Mouse (Mus musculus) limb, embryonic 14.5 days (tissue): ENCODE data around the gene Npl. TPM values are rescaled to one million over a fixed set of nuclear protein-coding genes. Genes with fewer than 3 reads are reported as not detected.
A peak's percentile ranks its signal among the peaks of the same experiment; 100 is the strongest.

Experiments
- ATAC-seq: fragments of 200-750 bp; cut with Nextera tagmentation; 2 replicates; pipeline ENCODE4 v1.8.0; 2017; ENCODE audit warnings: low read depth, moderate number of reproducible peaks, moderate TSS enrichment; ENCODE audit not compliant: low FRiP score
- DNase-seq: peaks from one replicate; pipeline ENCODE4 v3.0.0-alpha.2; 2015; ENCODE audit warnings: low spot score
- H3K27ac ChIP-seq: fragments of 300-500 bp; sonication (generic); replicated peaks from 2 replicates; pipeline ENCODE4 v1.5.1; 2014; ENCODE audit warnings: low read depth, mild to moderate bottlenecking, low read length, moderate library complexity, mixed read lengths
- H3K27me3 ChIP-seq: fragments of 300-500 bp; sonication (generic); 2 replicates; pipeline ENCODE4 v1.6.1; 2014; ENCODE audit warnings: low read length, mixed read lengths; ENCODE audit not compliant: control insufficient read depth, insufficient read depth
- H3K36me3 ChIP-seq: fragments of 300-500 bp; sonication (generic); 2 replicates; pipeline ENCODE4 v1.6.1; 2014; ENCODE audit warnings: mild to moderate bottlenecking, low read length, moderate library complexity, mixed read lengths; ENCODE audit not compliant: control insufficient read depth, insufficient read depth
- H3K4me1 ChIP-seq: fragments of 300-500 bp; sonication (generic); 2 replicates; pipeline ENCODE4 v1.6.1; 2014; ENCODE audit warnings: antibody characterized with exemption, low read length, mixed read lengths; ENCODE audit not compliant: control insufficient read depth, insufficient read depth
- H3K4me2 ChIP-seq: fragments of 300-500 bp; sonication (generic); replicated peaks from 2 replicates; pipeline ENCODE4 v1.6.1; 2014; ENCODE audit warnings: low read depth, mild to moderate bottlenecking, low read length, moderate library complexity; ENCODE audit not compliant: severe bottlenecking
- H3K4me3 ChIP-seq: fragments of 300-500 bp; sonication (generic); replicated peaks from 2 replicates; pipeline ENCODE4 v1.5.1; 2014; ENCODE audit warnings: low read length
- H3K9ac ChIP-seq: fragments of 300-500 bp; sonication (generic); 2 replicates; pipeline ENCODE4 v1.6.1; 2014; ENCODE audit warnings: mild to moderate bottlenecking, low read depth, low read length, moderate library complexity; ENCODE audit not compliant: severe bottlenecking
- H3K9me3 ChIP-seq: fragments of 300-500 bp; sonication (generic); 2 replicates; pipeline ENCODE4 v1.6.1; 2016; ENCODE audit warnings: low read length; ENCODE audit not compliant: control insufficient read depth
- POLR2A ChIP-seq: fragments of 200-500 bp; IDR thresholded peaks from 2 replicates; pipeline ENCODE4 v1.8.0; 2012; ENCODE audit warnings: inconsistent platforms, mild to moderate bottlenecking, moderate library complexity, borderline replicate concordance; ENCODE audit not compliant: insufficient read depth, insufficient read length; ENCODE audit errors: extremely low read depth
- WGBS: fragments of 180-500 bp; shearing (Covaris S2); extraction: QIAGEN DNeasy Blood & Tissue Kit; methylation state at CpG from one replicate; pipeline ENCODE4 v1.1.7; 2014; 5-methylcytosine and 5-hydroxymethylcytosine counted together
- polyA plus RNA-seq, 2 experiments: library from polyadenylated mRNA; depleted of rRNA in 1 of 2; stranded (reverse) in 1 of 2; unstranded in 1 of 2; fragments of >200 nt; fragmentation: Nextera tagmentation in 1 of 2; extraction: Ambion mirVana in 1 of 2; gene quantifications; 2 replicates each; pipeline versions ENCODE4 v1.2.1 to v1.2.3; 2012 to 2014

Gene Npl
- polyA plus RNA-seq, 2 experiments: 7.1 to 12.9 TPM

DNA sequence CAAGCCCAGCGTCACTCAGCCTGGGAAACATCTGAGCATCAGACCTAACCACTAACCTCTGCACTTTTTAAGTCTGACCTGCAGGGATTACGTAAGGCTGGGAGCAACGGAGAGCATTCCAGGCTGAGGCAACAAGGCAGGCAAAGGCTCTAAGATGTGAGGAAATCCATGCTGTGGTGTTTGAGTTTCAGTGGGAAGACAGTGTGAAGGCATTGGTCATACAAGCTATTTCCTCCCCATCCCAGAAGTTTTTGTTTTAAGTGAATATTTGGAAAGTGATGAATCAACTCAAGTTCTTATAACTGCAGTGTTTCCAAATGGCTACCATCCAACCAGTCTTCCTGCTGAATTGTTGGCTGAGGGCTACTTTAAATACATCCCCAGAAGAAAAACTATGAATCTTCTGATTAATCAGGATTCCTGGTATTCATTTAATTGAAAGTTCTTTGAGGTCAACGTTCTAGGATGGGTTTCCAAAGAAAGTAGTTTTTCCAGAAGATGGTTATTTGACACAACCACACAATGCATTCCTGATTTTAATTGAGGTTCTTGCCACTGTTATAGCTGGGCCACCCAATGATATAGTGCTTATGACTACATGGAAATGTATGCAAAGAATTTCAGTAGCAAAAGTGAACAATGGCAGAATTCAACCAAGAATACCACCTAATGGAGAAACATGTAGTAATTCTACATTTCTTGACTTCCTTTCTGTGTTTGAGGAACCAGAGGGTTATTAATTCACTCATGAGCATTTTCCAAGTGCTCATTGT, 22.6 kb upstream of the Npl start:
- Histone ChIP-seq H3K4me2 (no peak overlapping the region), H3K9ac (no peak overlapping the region), H3K27me3 (no peaks in the 10 kb centered on the region), H3K9me3 (no peaks in the 10 kb centered on the region), H3K4me3 (no peak overlapping the region), H3K27ac (no peak overlapping the region), H3K4me1 (no peaks in the 10 kb centered on the region), H3K36me3 (no peaks in the 10 kb centered on the region)
- TF ChIP-seq POLR2A: no peak
- 64% methylated on average over 4 of the region's 4 CpGs for WGBS
- peak; percentile 75 for DNase-seq
- no peak for ATAC-seq

GRCm38 (mm10) chr1:153565701-153566100, 15.9 kb upstream of the Npl start:
- Histone ChIP-seq H3K27ac (no peak overlapping the region), H3K36me3 (no peaks in the 10 kb centered on the region), H3K9me3 (no peaks in the 10 kb centered on the region), H3K4me1 (no peaks in the 10 kb centered on the region), H3K4me2 (no peak overlapping the region), H3K27me3 (no peaks in the 10 kb centered on the region), H3K9ac (no peak overlapping the region), H3K4me3 (no peak overlapping the region)
- 65% methylated on average over 8 of the region's 8 CpGs for WGBS
- no peak for TF ChIP-seq POLR2A
- DNase-seq: no peak
- ATAC-seq: no peak; the same call in 1 of the 2 replicates

DNA sequence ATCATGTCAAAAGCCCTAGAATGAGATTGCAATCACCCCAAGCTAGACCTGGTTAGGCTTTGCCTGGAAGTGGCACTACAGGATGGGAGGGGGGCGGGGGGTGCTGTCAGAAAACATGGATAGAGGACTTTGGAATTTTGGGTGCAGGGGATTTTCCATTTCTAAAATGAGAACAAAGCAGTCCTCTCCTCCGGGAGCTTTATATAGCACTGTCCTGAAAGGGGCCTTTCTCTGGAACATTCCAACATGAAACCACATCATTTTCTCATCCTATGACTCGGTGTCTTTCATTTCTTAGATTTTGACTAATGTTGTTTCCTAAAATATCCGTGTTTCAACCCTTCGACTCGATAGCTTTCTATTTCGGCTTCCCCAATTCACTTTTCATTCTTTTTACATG, 14.9 kb upstream of the Npl start:
- ATAC-seq: no peak
- H3K9me3 ChIP-seq: no peaks in the 10 kb centered on the region
- DNase-seq: no peak
- 79% methylated on average over 7 of the region's 7 CpGs for WGBS
- no peak for TF ChIP-seq POLR2A
- H3K4me3 ChIP-seq: no peak overlapping the region
- H3K27me3 ChIP-seq: no peaks in the 10 kb centered on the region
- H3K27ac ChIP-seq: no peak overlapping the region
- no peaks in the 10 kb centered on the region for H3K4me1 ChIP-seq
- H3K9ac ChIP-seq: no peak overlapping the region
- H3K36me3 ChIP-seq: no peaks in the 10 kb centered on the region
- no peak overlapping the region for H3K4me2 ChIP-seq

DNA sequence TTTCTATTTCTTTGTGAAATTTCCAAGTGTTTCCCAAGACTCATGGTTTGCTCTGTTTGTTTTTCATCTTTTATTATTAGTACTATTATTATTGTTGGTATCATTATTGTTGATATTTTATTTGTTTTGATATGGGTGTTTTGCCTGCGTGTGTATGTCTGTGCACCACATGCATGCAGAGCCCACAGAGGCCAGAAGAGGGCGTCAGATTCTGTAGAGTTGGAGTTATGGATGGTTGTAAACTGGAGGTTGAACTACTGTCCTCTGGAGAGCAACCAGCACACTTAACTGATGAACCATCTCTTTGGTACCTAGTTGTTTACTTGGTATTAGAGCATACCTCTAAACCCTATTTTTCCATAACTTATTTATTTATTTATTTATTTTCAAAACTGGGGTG, 13.8 kb upstream of the Npl start:
- Histone ChIP-seq H3K9ac (no peak overlapping the region), H3K4me1 (no peaks in the 10 kb centered on the region), H3K27me3 (no peaks in the 10 kb centered on the region), H3K4me2 (no peak overlapping the region), H3K36me3 (no peaks in the 10 kb centered on the region), H3K9me3 (no peaks in the 10 kb centered on the region), H3K4me3 (no peak overlapping the region), H3K27ac (no peak overlapping the region)
- no peak for DNase-seq
- WGBS: 51% methylated on average over 2 of the region's 2 CpGs
- ATAC-seq: no peak
- TF ChIP-seq POLR2A: no peak

- H3K36me3 ChIP-seq: no peaks in the 10 kb centered on the region
- H3K9me3 ChIP-seq: no peaks in the 10 kb centered on the region
- no peak for TF ChIP-seq POLR2A
- H3K4me1 ChIP-seq: 0 out of 2 replicates have a peak, but pooled peaks cover 3% of the 10 kb centered on the region
- WGBS: 66% methylated on average over 6 of the region's 6 CpGs
- no peak for ATAC-seq
- no peak overlapping the region for H3K27ac ChIP-seq
- H3K9ac ChIP-seq: no peak overlapping the region
- no peak overlapping the region for H3K4me2 ChIP-seq
- no peak overlapping the region for H3K4me3 ChIP-seq
- DNase-seq: no peak
- H3K27me3 ChIP-seq: no peaks in the 10 kb centered on the region
These were observed 11.0 kb upstream of the Npl start for GRCm38 (mm10) chr1:153560805-153561204.
